Mouse (Mus musculus) urinary bladder, postnatal 14 days (tissue): ENCODE measurements around the gene 9230104L09Rik.

Source experiments
- DNase-seq: peaks from one replicate; pipeline ENCODE4 v3.0.0; 2021; ENCODE audit warnings: low spot score

9230104L09Rik gene

GRCm38 (mm10) chr2:148856630-148857400 lies 8.0 kb downstream of the 9230104L09Rik start:
- DNase-seq, result no peak

- DNase-seq, result peak; percentile 80
Measured at GRCm38 (mm10) chr2:148851116-148851906, 13.5 kb downstream of the 9230104L09Rik start.

DNA sequence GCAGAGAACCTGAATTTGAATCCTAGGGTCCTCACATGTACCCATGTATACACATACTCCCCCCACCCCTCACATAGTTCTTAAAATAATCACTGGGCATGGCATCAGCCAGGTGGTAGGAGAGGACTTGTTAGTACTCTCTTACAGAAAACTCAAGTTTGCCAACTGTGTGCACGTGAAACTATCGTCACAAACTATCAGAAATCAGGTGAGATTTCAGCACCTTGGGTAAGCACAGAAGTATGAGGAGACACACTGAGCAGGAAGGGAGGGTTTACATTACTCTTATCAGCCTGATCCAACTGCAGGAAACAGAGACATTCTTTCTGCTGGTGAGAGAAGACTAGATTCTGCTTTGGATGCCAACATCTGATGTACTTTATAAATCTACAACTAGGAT lies 25.6 kb downstream of the 9230104L09Rik start:
- DNase-seq, result no peak

GRCm38 (mm10) chr2:148838075-148838777 lies 26.6 kb downstream of the 9230104L09Rik start:
- no peak for DNase-seq

DNA sequence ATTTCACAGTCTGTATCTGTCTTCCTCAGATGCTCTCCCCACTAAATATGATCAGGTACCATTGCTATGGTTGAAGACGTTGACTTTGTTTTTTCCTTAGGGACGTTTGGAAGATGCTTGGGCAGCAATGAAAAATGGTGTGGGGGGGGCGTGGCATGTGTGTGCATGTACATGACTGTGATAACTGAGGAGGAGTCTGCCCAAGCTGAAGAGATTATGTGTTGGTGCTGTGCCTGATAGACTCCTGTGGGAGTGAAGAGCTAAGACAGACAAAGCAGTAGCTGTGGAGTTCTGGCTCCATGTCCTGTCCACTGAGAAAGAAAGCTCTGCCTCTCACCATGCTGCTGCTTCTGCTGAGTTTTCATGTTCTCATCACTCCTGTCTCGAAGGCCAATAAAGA lies 29.9 kb downstream of the 9230104L09Rik start, which contains the start of gene Cst9:
Gene Cst9, plus strand, starts transcription at position 236 of the 400 bp plus-strand sequence.
- DNase-seq, result no peak

- no peak for DNase-seq
Measured at GRCm38 (mm10) chr2:148825986-148826385, 38.9 kb downstream of the 9230104L09Rik start.

DNA sequence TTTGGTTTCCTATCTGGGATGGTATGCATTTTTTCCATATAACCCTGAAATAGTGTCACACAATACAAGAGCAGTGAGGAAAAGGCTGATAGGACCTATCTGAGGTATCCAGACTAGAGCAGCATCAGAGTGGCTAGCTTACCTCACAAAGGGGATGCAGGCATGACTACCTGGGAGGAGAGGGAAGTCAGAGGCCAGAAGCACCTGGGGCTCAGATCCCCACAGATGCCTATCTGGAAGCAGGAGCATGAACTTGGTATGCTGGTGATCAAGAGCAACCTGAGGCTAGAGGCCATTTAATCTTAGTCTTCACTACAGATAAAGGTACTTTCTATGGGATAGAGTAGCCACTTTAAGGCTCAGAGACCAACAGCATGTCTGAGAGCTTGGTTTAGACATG lies 44.9 kb downstream of the 9230104L09Rik start, which contains the start of gene Cst13:
Gene Cst13, plus strand, starts transcription at position 173 of the 400 bp plus-strand sequence.
- no peak for DNase-seq

- DNase-seq, result no peak
Measured at GRCm38 (mm10) chr2:148806696-148807095, 58.1 kb downstream of the 9230104L09Rik start.

GRCm38 (mm10) chr2:148801491-148801921 lies 63.3 kb downstream of the 9230104L09Rik start:
- DNase-seq, result no peak

- no peak for DNase-seq
Measured at GRCm38 (mm10) chr2:148798485-148798884, 66.4 kb downstream of the 9230104L09Rik start, which contains the start of gene Cst8. Cst8 (plus strand) TSS chr2:148798785.
